Mouse (Mus musculus): Measurements from ENCODE around the gene Rbak.
"Not testable (repeated sequence)": the region's sequence is repeated elsewhere in the genome, so short reads cannot be mapped to it uniquely, and the experiment has no call there.

Rbak gene

DNA sequence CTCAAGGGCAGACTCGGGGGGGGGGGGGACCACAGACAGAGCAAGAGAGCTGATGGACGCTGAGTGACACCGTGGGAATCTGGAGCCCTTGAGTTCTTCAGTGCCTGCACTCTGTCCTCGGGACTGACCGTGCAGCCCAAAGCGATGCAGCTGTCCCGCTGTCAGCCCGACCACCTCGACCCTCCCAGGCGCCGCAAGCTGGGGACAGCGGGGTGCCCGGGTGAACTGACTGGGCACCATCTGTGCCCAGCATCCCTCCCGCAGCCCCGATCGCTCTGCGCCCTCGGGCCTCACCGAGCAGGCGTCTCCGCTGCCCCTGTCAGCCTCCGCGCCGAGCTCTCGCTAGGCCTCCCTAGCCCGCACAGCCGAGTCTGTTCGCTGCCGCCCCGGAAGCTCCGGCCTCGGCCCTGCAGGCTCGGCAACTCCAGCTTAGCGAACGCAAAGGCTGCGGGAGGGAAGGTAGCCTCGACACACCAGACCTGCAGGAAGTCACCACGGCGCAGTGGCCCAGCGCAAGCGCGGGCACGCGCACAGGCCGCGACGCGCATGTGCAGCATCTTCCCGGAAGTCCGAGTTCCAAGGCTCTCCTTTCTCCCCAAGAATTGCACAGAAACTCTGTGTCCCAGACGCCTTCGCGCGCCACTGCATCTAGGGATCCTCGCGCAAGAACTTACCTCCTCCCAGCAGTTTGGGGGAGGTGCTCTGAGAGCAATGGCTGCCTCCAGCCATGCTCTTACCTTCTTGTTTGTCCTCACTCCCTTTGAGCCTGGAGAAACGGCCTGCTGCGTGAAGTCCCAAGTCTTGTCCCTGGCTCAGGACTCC lies at the start of gene Rbak, which contains the start of gene Spdye4b:
Gene Rbak, minus strand, starts transcription at position 521 of the 822 bp plus-strand sequence.
Gene Spdye4b, plus strand, starts transcription at position 763 of the 822 bp plus-strand sequence.
- peak; percentile 97 for DNase-seq (ENCODE audit: extremely low read depth, low read depth)

GRCm38 (mm10) chr5:143226790-143227189 lies 46.2 kb upstream of the Rbak start, which contains the start of gene Spdye4a:
Spdye4a (minus strand) TSS chr5:143226890.
- no peak for DNase-seq (ENCODE audit: extremely low read depth, low read depth)

- DNase-seq (ENCODE audit: extremely low read depth, low read depth): no peak
Observed at GRCm38 (mm10) chr5:143222287-143222686, 41.7 kb upstream of the Rbak start.

DNA sequence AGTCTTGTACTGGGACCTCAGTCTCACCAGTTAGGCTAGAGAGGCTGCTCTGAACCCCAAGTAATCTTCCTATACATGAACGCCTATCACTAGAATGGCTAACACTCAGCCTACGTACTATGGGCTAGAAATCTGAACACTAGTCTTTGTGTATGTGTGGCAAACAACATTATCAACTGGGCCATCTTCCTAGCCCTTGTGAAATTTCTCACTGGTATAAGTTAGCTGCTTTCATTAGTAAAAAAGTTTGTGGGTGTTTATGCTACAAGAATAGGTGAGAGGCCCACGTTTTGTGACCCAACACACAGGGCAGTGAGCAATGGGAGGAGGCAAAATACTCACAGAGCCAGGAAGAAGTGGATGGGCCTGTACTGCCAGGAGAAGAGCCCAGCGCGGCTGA lies 40.4 kb upstream of the Rbak start:
- no peak for DNase-seq (ENCODE audit: extremely low read depth, low read depth)

GRCm38 (mm10) chr5:143213832-143214231 lies 33.3 kb upstream of the Rbak start:
- no peak for DNase-seq (ENCODE audit: extremely low read depth, low read depth)

- DNase-seq (ENCODE audit: extremely low read depth, low read depth): no peak
Observed at GRCm38 (mm10) chr5:143205015-143205414, 24.4 kb upstream of the Rbak start.

DNA sequence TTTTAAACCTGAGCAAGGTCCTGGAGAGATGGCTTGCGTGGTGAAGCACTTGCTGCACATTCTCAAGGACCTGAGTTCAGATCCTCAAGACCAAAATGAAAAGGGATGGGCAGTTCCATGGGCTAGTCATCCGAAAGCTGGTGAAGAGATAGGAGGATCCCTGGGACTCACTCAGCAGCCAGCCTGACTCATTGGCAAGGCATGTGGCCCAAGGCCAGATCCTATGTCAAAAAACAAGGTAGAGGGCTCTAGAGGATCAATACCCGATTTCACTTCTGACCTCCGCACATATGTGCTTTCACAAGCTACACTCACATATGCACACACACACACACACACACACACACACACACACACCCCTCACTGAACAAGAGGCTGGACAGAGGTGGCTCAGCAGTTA lies 15.9 kb upstream of the Rbak start:
- no peak for DNase-seq (ENCODE audit: extremely low read depth, low read depth)

- no peak for DNase-seq (ENCODE audit: extremely low read depth, low read depth)
Observed at GRCm38 (mm10) chr5:143195166-143195565, 14.6 kb upstream of the Rbak start.

DNA sequence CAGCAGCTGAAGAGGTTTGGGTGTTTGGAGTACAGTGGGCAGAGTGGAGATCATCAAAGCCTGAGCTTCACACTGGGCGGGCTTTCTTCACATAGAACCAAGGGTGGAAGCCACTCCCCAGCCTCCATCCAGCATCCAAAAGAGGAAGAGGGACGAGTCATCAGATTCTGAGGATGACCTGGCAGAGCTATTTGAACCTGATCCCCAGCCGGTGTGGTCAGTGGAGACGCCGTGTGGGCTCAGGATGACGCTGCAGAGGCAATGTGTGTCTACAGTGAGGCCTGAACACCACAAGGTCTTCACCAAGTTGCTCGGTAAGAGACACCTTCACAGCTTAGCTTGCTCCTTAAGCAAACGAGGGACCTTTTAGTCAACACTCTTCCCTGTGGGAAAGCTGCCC lies 14.2 kb upstream of the Rbak start:
- DNase-seq (ENCODE audit: extremely low read depth, low read depth): not testable (repeated sequence)

- no peak for DNase-seq (ENCODE audit: extremely low read depth, low read depth)
Observed at GRCm38 (mm10) chr5:143192806-143193205, 12.2 kb upstream of the Rbak start.

DNA sequence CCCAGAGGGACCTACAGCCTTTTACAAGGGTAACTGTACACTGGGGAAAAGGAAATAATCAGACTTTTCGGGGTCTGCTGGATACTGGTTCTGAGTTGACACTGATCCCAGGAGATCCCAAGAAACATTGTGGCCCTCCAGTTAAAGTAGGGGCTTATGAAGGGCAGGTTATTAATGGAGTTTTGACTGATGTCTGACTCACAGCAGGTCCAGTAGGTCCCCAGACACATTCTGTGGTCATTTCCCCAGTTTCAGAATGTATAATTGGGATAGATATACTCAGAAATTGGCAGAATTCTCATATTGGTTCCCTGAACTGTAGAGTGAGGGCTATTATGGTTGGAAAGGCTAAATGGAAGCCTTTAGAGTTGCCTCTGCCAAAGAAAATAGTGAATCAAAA lies 7.4 kb upstream of the Rbak start:
- DNase-seq (ENCODE audit: extremely low read depth, low read depth): not testable (repeated sequence)

DNA sequence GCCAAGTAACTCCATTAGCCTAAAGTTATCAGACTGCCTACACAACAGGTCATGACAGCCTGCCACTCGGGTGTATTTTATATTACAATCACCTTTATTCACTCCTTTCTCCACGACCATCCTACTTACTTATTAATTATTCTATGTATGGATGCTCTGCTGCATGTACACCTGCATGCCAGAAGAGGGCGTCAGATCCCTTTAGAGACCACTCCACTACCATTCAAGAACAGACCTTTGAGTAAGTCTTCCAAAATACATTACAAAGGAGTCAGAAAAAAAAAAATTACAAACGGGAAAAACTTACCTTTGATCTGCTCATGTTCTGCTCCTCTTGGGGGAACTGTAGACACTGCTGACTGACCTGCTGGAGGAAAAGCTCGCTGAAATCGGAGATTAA lies 1.4 kb downstream of the Rbak start:
- peak; percentile 56 for DNase-seq (ENCODE audit: extremely low read depth, low read depth)

- DNase-seq (ENCODE audit: extremely low read depth, low read depth): no peak
Observed at GRCm38 (mm10) chr5:143177541-143178200, 2.9 kb downstream of the Rbak start.

DNA sequence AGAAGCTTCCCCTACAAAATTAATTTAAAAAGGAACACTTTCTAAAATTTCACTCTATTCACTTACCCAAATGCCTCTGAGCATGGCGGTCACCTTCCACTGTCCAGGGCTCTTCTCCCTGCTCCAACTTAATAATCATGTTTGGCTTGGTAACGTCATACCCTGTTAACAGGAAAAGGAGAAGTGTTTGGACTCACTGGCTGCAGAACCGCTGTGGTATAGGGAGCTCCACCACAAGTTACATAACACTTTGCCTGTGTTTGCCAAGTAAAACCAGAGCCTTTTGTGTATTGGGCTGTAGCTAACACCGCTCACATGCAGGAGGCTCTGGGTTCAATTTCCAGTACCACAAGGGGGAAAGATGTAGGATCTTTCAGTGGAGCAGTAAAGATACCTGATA lies 4.6 kb downstream of the Rbak start:
- no peak for DNase-seq (ENCODE audit: extremely low read depth, low read depth)

DNA sequence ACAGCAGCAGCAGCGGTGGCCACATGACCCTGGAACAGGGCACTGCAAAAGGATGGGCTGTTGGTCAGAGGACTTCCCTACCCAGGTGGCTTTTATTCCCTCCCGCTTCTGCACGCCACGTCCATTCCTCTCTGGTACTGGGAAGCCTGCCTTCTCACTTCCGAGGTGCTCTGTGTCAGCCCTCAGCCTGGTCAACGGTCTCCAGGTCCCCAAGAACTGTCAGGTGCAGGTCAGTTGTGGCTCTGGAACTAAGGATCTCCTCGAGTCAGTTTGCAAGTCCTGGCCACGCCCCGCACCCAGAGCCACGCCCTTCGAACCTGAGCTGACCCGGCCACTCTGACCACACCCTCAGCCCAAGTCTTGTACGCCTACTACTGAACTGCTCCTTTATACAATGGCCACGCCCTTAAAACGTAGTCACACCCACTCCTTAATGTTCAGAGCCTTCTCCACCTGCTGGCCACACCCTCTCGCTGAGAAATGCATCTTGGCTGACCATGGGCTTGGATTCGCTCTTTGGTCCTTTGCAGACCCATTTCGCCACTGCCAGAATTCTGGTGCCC lies 15.0 kb downstream of the Rbak start:
- DNase-seq (ENCODE audit: extremely low read depth, low read depth): no peak

DNA sequence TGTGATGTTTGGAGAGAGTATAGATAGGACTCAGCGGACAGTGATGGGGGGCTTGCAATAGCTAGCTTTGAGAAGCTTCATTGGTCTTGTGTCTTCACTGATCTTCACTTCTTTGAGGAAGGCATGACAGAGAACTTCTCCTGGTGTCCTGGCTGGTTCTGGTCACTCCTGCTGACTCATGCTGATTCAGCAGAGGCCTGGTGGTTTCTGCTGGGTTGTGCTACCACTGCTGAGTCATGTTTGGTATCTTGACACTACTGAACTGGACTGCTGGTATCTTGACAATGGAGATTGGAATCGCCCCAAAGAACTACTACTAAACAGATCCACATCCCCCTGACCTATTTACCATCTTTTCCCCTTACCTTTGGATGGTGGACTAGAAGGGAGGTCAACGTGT lies 25.0 kb downstream of the Rbak start:
- DNase-seq (ENCODE audit: extremely low read depth, low read depth): no peak

DNA sequence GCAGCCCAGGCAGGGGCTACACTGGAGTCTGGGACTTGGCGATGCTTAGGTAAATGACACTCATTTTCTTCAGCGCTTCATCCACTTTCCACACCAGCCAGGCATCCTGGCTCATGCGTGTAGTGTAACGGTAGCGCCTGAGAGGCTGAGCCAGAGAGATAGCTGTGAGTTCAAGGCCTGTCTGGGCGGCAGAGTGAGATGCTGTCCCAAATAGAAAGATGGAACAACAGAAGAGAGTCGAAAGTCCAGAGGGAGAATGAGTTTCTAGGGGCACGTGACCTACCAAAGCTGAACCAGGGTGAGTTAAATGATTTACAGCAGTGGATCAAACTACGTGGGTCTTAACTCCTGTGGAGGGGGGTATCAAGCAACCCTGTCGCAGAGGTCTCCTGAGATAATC lies 26.8 kb downstream of the Rbak start:
- DNase-seq (ENCODE audit: extremely low read depth, low read depth): no peak

- DNase-seq (ENCODE audit: extremely low read depth, low read depth): no peak
Observed at GRCm38 (mm10) chr5:143150044-143150443, 30.5 kb downstream of the Rbak start.

GRCm38 (mm10) chr5:143149536-143149935 lies 31.0 kb downstream of the Rbak start:
- DNase-seq (ENCODE audit: extremely low read depth, low read depth): no peak

DNA sequence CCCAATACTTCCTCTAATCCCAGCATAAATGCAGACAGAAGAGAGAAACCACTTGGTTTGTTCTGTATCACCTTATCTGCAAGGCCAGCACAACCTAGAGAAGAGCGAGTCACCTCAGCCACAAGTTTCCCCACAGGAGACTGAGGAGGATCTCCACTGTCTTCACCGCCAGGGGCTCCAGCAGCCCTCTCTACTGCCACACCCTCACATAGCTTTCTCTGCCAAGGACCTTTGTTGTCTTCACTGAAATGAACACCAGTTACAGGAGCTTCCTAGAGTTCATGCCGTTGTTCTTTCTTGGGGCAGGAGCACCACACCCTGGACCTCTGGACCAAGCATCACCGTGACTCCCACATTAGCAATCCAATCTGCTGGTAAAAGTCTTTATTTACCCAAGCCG lies 31.9 kb downstream of the Rbak start:
- no peak for DNase-seq (ENCODE audit: extremely low read depth, low read depth)

DNA sequence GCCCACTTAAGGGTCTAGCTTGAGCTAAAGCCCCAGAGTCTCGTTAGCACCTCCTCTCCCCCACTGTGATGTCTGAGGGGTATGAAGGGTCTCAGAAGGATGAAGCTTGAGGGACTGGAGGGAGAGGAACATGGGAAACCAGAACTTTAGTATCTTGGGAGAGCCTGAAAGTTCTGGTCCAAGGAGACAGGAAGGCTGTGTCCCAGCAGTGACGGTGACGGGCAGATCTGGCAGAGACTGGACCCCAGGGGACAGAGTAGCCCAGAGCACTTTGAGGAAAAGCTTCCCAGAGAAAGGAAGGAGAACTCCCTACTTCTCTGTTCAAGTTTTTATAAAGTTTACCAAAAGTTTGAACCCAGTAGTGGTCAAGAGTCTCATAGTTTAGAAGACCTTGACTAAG lies 33.1 kb downstream of the Rbak start, which contains the start of gene Olfr718-ps1:
Gene Olfr718-ps1, minus strand, starts transcription at position 101 of the 400 bp plus-strand sequence.
- no peak for DNase-seq (ENCODE audit: extremely low read depth, low read depth)

DNA sequence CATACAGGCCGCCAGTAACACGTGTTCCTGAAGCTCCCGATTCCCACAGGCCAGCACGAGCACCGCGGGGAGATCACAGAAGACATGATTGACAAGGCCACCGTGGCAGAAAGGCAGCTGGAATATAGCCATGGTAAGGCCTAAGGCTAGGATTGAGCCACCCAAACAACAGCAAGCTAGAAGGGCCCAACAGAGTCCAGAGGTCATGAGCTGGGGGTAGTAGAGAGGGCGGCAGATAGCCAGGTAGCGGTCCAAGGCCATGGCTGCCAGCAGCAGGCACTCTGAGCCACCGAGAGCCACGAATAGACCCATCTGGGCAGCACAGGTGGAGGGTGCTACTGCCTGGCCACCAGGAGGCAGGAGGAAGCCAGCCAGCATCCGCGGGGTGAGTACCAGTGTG lies 43.0 kb downstream of the Rbak start:
- DNase-seq (ENCODE audit: extremely low read depth, low read depth): no peak
